Mouse (Mus musculus) retina, adult 2 months (tissue): Measurements from ENCODE around the gene Ado.

ENCODE experiments used
- DNase-seq: peaks from one replicate; pipeline ENCODE4 v3.0.0-alpha.2; 2012; ENCODE audit warnings: low read depth, low spot score

Ado gene

DNA sequence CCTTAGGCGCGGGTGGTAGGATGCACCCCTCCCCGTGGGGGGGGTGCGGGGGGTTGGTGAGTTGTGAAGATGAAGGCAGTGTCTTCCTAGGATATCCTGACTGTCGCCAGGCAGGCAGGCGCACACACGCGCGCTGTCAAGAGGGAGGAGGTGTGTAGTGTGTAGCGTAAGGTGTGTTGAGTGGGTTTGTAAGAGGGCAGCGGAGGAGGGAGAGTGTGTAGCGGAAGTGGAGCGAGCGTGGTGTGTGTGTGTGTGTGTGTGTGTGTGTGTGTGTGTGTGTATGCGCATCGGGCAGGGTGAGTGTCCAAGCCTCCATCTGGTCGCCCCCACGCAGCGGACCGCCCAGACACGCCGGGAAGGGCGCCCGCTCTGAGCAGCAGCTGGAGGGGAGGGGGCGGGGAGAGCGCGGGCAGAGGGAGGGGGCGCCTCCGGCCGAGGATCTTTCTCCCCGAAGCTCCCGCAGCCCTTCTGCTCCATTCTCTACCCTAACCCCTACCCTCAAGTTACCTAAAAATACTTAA, 12.1 kb downstream of the Ado start:
- no peak for DNase-seq

DNA sequence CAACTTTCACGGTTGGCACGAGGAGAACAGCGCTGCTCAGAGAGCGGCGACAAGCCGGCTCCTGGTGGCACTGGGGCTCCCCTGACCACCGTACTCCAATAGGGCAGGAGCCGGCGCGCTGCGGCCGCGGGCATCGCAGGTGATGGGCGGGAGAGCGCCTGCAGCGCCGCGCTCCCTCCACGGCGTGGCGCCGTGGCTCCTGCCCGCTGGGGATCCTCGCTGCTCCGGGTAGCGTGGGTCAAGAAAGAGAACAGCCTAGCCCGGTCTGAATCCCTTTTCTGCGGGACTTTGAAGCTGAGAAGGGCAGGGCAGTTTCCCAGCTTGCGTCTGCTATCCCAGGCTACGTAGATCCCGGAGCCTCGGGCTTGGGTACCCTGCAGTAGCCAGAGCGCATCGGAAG, 12.8 kb downstream of the Ado start:
- no peak for DNase-seq

DNA sequence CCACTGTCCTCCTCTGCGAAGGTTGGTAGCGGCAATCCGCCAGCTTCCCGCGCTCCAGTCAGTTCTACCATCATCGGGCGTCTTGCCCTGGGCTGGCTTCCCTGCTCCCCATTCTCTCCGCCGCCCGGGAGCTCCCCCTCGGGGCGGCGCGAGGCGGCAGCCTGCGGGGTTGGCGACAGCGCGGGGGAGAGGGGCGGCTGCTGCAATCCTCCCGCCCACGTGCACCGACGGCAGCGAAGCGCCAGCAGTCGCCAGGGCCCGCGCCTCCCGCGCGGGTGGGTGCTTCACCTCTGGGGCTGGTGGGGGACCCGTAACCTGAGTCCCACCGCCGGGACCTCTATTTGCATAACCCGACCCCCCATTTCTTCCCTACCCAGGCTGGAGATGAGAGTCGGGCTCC, 13.5 kb downstream of the Ado start, which contains the start of gene Egr2:
Gene Egr2, plus strand, starts transcription at position 220 of the 400 bp plus-strand sequence.
- DNase-seq: no peak

DNA sequence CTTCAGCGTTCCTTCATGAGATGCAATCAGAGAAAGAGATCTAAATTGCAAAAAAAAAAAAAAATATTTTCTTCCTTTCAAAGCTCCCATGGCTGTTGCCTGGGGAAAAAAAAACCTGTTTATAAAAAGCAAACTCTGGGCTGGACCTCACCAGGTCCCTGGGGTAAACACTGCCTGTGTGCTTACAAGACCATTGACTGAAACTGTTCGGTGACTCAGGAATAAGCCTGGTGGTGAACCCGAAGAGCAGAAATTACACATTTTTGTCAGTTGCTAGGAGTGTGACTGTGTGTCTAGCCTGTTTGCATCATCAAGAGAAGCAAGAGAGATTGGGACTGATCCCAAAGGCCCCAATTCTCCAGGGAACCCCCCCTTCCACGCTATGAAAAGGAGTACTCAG, 19.0 kb downstream of the Ado start:
- DNase-seq: no peak

DNA sequence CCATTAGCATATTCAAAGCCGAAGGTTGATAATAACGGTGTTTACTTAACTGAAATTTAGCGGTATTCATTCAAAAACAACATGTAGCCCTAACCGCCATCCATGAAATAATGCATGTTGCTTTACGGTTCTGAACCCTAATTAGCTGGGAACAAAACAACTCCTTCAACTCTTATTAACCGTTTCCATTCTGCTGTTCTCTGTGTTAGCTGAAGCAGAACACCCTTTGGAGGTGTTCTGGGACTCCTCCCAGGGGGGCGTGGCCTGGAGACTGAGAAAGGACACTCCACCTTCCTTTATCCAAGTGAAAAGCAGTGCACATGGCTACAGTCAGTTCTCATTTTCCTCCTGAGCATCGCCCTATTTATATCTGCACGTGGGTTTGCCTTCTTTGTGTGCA, 22.3 kb downstream of the Ado start:
- DNase-seq: no peak

DNA sequence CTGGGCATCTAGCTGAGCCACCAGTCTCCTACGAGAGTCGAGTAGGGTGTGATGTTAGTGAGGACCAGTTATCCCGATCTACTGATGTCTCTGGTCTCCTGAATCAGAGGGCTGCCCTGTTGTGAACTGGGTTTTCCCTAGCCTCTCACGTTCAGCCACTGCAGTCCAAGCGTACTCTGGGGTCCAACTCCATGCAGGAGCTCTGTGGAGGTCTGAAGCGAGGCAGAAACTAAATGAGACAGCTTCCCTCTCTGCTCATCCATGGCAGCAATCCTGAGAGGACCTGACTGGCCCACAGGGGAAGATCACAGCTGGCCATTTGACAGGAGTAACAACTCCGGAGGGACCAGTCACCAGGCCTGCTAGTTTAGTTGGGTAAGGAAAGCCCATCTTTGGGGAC, 24.1 kb downstream of the Ado start:
- no peak for DNase-seq

DNA sequence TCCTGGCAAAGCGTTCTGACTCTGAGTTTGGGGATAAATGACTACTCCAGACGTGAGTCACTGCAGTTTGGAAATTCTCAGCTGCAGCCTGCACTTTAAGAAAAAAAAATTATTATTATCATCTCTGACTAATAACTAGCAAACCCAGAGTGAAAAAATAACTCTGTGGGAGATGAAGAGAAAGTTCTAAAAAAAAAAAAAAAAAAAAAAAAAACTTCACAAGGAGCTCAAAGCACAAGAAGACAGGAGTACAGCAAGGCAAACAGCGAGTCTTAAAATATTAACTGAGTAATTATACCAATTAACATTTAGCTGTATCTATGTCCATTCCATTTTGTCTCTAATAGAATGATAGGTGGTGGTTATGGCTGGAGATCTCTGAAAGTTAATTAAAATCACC, 24.6 kb downstream of the Ado start:
- DNase-seq: no peak

DNA sequence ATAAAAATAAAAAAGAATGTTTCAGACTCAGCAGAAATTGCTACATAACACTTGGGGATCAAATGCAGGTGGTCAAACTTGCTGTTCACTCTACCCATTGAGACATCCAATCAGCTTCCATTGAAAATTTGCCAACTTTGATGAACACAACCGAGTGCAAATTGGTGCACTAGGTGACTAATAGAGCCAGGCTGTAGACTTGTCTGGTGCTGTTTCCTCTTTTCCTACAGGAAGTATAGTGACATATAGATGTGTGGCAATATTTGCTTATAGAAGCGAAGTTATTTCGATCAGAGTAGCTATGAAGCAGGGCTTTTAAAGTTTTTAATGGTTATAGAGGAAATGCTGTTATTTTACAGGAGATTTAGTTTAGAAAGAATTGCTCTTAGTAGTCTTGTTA, 30.0 kb downstream of the Ado start:
- no peak for DNase-seq

DNA sequence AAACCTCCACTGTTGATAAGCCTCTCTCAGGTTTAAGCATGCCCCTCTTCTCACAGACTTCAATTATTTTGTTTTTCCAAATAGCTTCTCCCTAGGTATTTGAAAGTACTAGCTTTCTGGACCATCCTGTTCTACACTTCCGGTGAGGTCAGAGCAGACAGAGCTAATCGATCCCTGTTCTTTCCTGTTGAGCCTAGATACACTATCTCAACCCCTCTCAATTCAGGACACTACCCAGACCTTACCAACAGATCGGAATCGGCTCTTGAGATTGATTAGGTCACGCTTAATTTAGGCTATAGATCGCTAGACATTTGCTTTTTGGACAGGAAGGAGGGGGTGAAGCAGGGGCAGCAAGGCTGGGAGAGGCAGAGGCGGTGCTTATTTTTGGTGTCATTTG, 35.9 kb downstream of the Ado start:
- no peak for DNase-seq

DNA sequence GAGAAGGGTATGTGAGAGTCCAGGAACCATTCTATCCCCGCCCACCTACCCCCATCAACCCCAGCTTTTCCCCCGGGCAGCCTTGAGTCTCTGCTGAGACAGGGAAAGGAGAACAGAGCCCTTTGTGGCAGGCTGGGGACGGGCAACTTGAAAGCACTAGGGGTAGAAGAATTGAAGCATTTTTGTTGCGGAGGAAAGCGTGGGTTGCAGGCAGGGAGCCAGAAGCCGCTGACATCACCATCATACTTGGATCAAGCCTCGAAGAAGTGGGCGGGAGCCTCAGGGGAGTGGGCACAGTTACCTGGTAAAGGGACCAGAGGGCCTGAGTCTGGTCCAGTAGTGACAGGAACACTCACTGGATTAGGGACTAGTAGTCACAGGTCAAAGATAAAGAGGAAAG, 36.5 kb downstream of the Ado start:
- no peak for DNase-seq

DNA sequence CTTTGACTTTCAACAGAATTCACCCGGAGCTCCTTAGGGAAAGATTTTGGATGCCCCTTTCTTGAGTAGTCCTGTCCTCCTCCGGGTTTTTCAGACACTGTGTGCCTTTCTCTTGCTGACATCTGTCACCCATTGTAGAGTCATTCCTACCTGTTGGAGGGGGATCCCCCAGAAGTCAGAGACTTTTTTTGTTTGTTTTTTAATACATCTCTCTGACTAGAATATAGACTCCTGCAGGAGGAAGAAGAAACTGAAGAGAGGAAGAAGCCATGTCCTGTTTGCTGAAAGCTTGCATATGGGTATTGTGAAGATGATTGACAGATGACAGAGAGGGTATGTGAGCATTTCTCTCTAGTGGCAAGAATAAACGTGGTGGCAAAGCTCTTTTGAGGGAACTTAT, 43.5 kb downstream of the Ado start:
- DNase-seq: no peak

DNA sequence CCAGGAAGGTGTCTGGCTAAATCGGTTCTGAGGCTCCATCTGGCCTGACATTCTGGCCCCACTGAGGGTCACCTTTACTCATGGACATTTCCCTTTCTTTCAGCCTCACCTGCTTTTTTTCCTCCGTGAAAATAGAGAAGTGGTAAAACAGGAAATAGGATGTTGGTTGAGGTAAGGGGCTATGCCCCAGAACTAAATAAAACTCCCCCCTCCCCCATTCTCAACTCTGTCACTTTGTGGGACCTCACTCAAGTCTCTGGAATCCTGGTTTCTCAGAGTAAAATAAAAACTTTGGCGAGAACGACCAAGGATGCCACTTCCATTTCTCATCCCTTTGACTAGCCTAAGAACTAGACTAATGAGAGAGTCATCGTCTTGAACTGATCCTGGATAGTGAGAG, 44.7 kb downstream of the Ado start:
- DNase-seq: no peak

DNA sequence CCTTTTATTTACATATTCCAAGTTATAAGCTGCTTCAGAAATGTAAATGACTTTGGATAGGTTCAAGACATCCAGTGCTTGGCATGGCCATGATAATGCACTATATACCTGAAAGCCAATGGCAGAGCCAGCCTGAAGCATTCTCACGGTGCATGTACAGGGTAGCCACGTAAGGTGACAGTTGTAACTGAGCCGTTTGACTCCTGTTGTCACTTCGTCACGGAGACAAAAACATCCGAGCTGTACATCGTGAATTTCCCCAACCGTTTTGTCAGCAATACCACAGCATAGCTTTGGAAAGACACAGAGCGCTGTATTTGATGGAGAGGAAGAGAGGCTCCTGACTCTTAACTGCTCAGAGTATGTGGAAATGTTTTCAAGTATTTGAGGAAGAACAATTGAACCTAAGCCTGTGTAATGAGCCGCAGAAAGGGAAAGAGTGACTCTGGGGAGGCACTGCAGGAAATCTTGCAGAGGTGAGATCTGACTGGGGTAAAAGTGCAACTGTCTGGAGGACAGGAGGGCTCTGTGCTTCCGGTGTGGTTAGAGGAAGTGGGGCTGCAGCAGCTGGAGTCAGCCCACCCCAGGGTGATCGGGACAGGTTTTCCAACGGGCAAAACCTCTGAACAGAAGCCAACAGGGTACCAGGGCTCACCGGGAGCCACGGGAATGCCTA, 45.3 kb downstream of the Ado start:
- no peak for DNase-seq

DNA sequence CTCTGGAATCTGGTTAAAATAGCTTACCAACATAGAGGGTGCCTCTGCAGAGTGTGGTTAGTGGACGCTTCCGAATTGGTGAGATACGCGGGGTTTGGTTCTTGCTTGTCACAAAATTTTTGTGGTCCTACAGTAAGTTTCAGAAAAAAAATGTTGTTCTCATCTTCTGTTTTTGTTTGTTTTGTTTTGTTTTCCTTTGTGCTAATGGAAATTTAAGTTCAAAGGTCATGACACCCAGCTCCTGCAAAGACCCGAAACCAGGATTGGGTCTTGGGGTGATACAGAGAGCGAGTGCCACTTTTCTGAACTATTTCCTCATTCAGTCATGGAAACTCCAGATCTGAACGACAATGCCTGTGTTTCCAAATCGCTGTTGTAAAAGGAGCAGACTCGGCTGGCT, 50.8 kb downstream of the Ado start:
- DNase-seq: no peak

DNA sequence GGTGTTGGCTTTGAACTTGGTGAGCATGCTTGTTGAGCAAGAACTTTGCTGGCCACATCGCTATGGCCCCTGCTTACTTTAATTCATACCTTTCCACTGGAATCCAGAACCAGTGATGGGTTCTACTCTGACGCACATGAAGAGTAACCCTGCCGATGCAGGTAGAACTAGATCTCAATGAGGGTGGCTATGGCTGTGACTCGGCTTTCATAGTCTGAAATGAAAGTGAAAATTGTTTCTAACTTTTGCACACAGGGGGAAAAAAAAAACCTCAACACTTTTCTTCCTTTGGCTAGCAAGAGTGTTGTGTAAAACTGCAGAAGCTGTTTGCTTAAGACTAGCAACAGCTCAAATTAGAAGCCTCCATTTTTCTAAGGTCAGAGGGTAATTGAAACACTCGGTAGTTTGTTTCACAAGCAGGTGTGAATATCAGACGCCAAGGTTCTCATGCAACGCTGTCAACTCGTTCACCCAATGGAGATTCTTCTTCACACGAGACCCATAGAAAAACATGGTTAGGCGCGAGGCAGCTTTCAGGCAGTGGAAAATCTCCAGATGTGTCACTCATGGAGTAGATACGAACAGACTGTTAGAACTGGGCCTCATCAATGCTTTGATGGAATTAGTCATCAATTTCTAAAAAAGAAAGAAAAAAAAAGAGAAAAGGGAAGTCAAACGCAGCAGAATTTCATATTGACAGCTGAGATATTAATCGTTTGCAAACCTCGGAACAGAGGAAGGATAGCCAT, 51.4 kb downstream of the Ado start:
- DNase-seq: no peak
